Mouse (Mus musculus): Measurements from ENCODE around the gene Mtrr. TPM values are rescaled to one million over a fixed set of nuclear protein-coding genes. Genes with fewer than 3 reads are reported as not detected.

Gene Mtrr
- total and polyA plus RNA-seq, 3 experiments, result 35.1 to 40.2 (median 39.4) TPM

- Histone ChIP-seq H3K27ac (ENCODE audit: insufficient read depth, low read depth) (no peak overlapping the region), H3K36me3 (replicated peaks in 1 of 2; ENCODE audit: control insufficient read depth in 1 of 2, insufficient read depth in 1 of 2, low read length in 1 of 2) (peaks cover 53 to 70% of the 10 kb centered on the region in 2 experiments), H3K9me3 (replicated peaks; ENCODE audit: low read length) (no peaks in the 10 kb centered on the region), H3K9ac (ENCODE audit: insufficient read depth, low read depth) (no peak overlapping the region), H3K4me2 (ENCODE audit: insufficient read depth, low read depth, poor library complexity, severe bottlenecking) (no peak overlapping the region), H3K79me2 (replicated peaks; ENCODE audit: control insufficient read depth, extremely low read depth, insufficient read depth, poor library complexity, severe bottlenecking) (peaks cover 38% of the 10 kb centered on the region), H3K4me1 (ENCODE audit: control insufficient read depth in 1 of 2, insufficient read depth in 2 of 2) (peaks cover 3 to 58% of the 10 kb centered on the region in 2 experiments; a peak in 3 of 4 replicates), H3K27me3 (replicated peaks) (no peaks in the 10 kb centered on the region), H3K4me3 (replicated peaks in 1 of 3; ENCODE audit: low read depth in 2 of 3, low read length in 2 of 3, poor library complexity in 1 of 3) (no peak overlapping the region)
- no peak for TF ChIP-seq JUND (conservative IDR thresholded peaks at IDR 0.05; ENCODE audit: low read depth, low read length)
- TF ChIP-seq ZKSCAN1 (IDR thresholded peaks at IDR 0.05; ENCODE audit: borderline replicate concordance, low read depth, low read length), result no peak
- no peak for TF ChIP-seq EP300 (IDR thresholded peaks at IDR 0.05; ENCODE audit: low read length)
- TF ChIP-seq CHD1 (IDR thresholded peaks at IDR 0.05; ENCODE audit: low read depth, low read length), result no peak
- TF ChIP-seq MEF2A (IDR thresholded peaks at IDR 0.05; ENCODE audit: borderline replicate concordance, low read depth, low read length), result no peak
- no peak for TF ChIP-seq NELFE (IDR thresholded peaks at IDR 0.05; ENCODE audit: low read depth, low read length)
- TF ChIP-seq USF1 (IDR thresholded peaks at IDR 0.05; ENCODE audit: low read depth, low read length), result no peak
- TF ChIP-seq CHD2 (IDR thresholded peaks at IDR 0.05; ENCODE audit: low read length), result no peak
- TF ChIP-seq ZNF384 (IDR thresholded peaks at IDR 0.05; ENCODE audit: low read depth, low read length), result no peak
- TF ChIP-seq RAD21 (IDR thresholded peaks at IDR 0.05; ENCODE audit: low read depth, low read length), result no peak
- TF ChIP-seq MAFK (IDR thresholded peaks at IDR 0.05; ENCODE audit: insufficient replicate concordance, low read length), result no peak
- no peak for TF ChIP-seq MAX (IDR thresholded peaks at IDR 0.05; ENCODE audit: low read length)
- no peak for TF ChIP-seq TBP (conservative IDR thresholded peaks at IDR 0.05; ENCODE audit: low read depth, low read length)
- no peak for TF ChIP-seq ZC3H11A (IDR thresholded peaks at IDR 0.05; ENCODE audit: low read depth, low read length)
- TF ChIP-seq POLR2AphosphoS2 (IDR thresholded peaks at IDR 0.05; ENCODE audit: low read depth, low read length), result no peak
- TF ChIP-seq RCOR1 (conservative IDR thresholded peaks at IDR 0.05; ENCODE audit: low read depth, low read length), result no peak
- no peak for TF ChIP-seq NRF1 (IDR thresholded peaks at IDR 0.05; ENCODE audit: low read depth, low read length)
- no peak for TF ChIP-seq UBTF (IDR thresholded peaks at IDR 0.05; ENCODE audit: low read depth, low read length)
- no peak for TF ChIP-seq POLR2A (IDR thresholded peaks at IDR 0.05; ENCODE audit: low read depth, low read length)
- dilution Hi-C loops (cut with MboI; ENCODE audit: extremely low pct_ligation_motif_present, extremely low pct_unique_long_range_greater_than_20kb, low sequenced_read_pairs) (no loop called here), in situ Hi-C loops (cut with MboI; ENCODE audit: low pct_ligation_motif_present, low pct_unique_long_range_greater_than_20kb, low sequenced_read_pairs) (loop anchor here (10.0 to 25.0 kb wide), 2 partner anchors 871 to 1228 kb away; partner anchors contain the start of gene Med10)
- DNase-seq (ENCODE audit: extremely low read depth), result no peak
Measured at GRCm38 (mm10) chr13:68583961-68584360, 2.0 kb upstream of the Mtrr start.

GRCm38 (mm10) chr13:68582517-68582780 lies 500 bp upstream of the Mtrr start:
- H3K27ac ChIP-seq (ENCODE audit: insufficient read depth, low read depth), result no peak overlapping the region
- dilution Hi-C loops (cut with MboI; ENCODE audit: extremely low pct_ligation_motif_present, extremely low pct_unique_long_range_greater_than_20kb, low sequenced_read_pairs), result no loop called here
- H3K36me3 ChIP-seq (replicated peaks in 1 of 2; ENCODE audit: control insufficient read depth in 1 of 2, insufficient read depth in 1 of 2, low read length in 1 of 2), result peaks cover 49 to 69% of the 10 kb centered on the region in 2 experiments

More at GRCm38 (mm10) chr13:68582517-68582780, 500 bp upstream of the Mtrr start:
- peak overlapping the region; percentile 65 to 95 (median 90) for H3K4me3 ChIP-seq (replicated peaks in 1 of 3; ENCODE audit: low read depth in 2 of 3, low read length in 2 of 3, poor library complexity in 1 of 3)
- TF ChIP-seq BHLHE40 (IDR thresholded peaks at IDR 0.05; ENCODE audit: low read depth, low read length) (peak; percentile 41; the same call in 1 of the 2 replicates), UBTF (IDR thresholded peaks at IDR 0.05; ENCODE audit: low read depth, low read length) (no peak)
- peak overlapping the region; percentile 72 for H3K9ac ChIP-seq (ENCODE audit: insufficient read depth, low read depth)
- no peaks in the 10 kb centered on the region for H3K9me3 ChIP-seq (replicated peaks; ENCODE audit: low read length)
- in situ Hi-C loops (cut with MboI; ENCODE audit: low pct_ligation_motif_present, low pct_unique_long_range_greater_than_20kb, low sequenced_read_pairs), result loop anchor here (10.0 to 25.0 kb wide), 2 partner anchors 872 to 1230 kb away; partner anchors contain the start of gene Med10
- peak; percentile 22 for DNase-seq (ENCODE audit: extremely low read depth)
- H3K4me2 ChIP-seq (ENCODE audit: insufficient read depth, low read depth, poor library complexity, severe bottlenecking), result peak overlapping the region; percentile 48
- no peaks in the 10 kb centered on the region for H3K27me3 ChIP-seq (replicated peaks)
- H3K4me1 ChIP-seq (ENCODE audit: control insufficient read depth in 1 of 2, insufficient read depth in 2 of 2), result peaks cover 3 to 43% of the 10 kb centered on the region in 2 experiments; a peak in 3 of 4 replicates
- peaks cover 38% of the 10 kb centered on the region for H3K79me2 ChIP-seq (replicated peaks; ENCODE audit: control insufficient read depth, extremely low read depth, insufficient read depth, poor library complexity, severe bottlenecking)

Data from CH12.LX (cell line).